ENCODE assay signal across 11 mouse cellular contexts in genomic region chr9:107164825-107165224, GRCm38 (mm10).
DNase-seq lines count a peak whose midpoint lies in the region; ATAC-seq and TF ChIP-seq lines count a peak whose summit lies in the region.
"Had no signal": no experiment of that assay in that cellular context is flagged by ENCODE, and none has a peak within 500 bp of the region (broad histone marks: within the 10 kb centered on the region; RNA-seq: fewer than 3 reads in every experiment).

No protein-coding gene starts in this region.

- intact Hi-C loops in heart, postnatal 10 days (cut with DNase I) = loop anchor here (2.0 to 10.0 kb wide), 3 partner anchors 126 to 263 kb away; partner anchors contain the start of gene 6430571L13Rik

- H3K4me1 ChIP-seq in heart, embryonic 12.5 days (replicated peaks) = no peaks in the 10 kb centered on the region
- H3K4me1 ChIP-seq in lung, postnatal 0 days (ENCODE audit: insufficient read depth, low read depth, low read length) = no peaks in the 10 kb centered on the region
- H3K4me1 ChIP-seq: forebrain, embryonic 15.5 days; liver, embryonic 13.5 days; midbrain, embryonic 12.5 days had no signal

- no peak overlapping the region for H3K27ac ChIP-seq in heart, embryonic 12.5 days (ENCODE audit: poor library complexity, severe bottlenecking)
- H3K27ac ChIP-seq in lung, postnatal 0 days (ENCODE audit: low read length) = no peak overlapping the region
- H3K27ac ChIP-seq: forebrain, embryonic 15.5 days; liver, embryonic 13.5 days; midbrain, embryonic 12.5 days had no signal

- H3K9me3 ChIP-seq in heart, embryonic 12.5 days (replicated peaks) = no peaks in the 10 kb centered on the region
- no peaks in the 10 kb centered on the region for H3K9me3 ChIP-seq in lung, postnatal 0 days (ENCODE audit: low read length)
- H3K9me3 ChIP-seq: forebrain, embryonic 15.5 days; liver, embryonic 13.5 days; midbrain, embryonic 12.5 days had no signal

- TF ChIP-seq CTCF in lung, postnatal 0 days (IDR thresholded peaks at IDR 0.05) = peak; percentile 44; the same call in 1 of the 2 replicates

- H3K9ac ChIP-seq in heart, embryonic 12.5 days = no peak overlapping the region
- H3K9ac ChIP-seq in lung, postnatal 0 days (replicated peaks; ENCODE audit: low read depth) = no peak overlapping the region
- H3K9ac ChIP-seq: forebrain, embryonic 15.5 days; liver, embryonic 13.5 days; midbrain, embryonic 12.5 days had no signal

- ATAC-seq in heart, embryonic 12.5 days (ENCODE audit: insufficient number of reproducible peaks, low FRiP score) = no peak
- no peak for ATAC-seq in lung, postnatal 0 days
- ATAC-seq: forebrain, embryonic 15.5 days had no signal

- WGBS in heart, embryonic 12.5 days = 11% methylated on average over 3 of the region's 3 CpGs
- WGBS in lung, postnatal 0 days = 8% methylated on average over 3 of the region's 3 CpGs

- TF ChIP-seq EP300 in lung, postnatal 0 days (IDR thresholded peaks at IDR 0.05) = no peak

- H3K4me3 ChIP-seq in heart, embryonic 12.5 days = no peak overlapping the region
- H3K4me3 ChIP-seq in lung, postnatal 0 days (ENCODE audit: low read depth, low read length) = no peak overlapping the region
- H3K4me3 ChIP-seq: forebrain, embryonic 15.5 days; liver, embryonic 13.5 days; midbrain, embryonic 12.5 days had no signal

- H3K27me3 ChIP-seq in heart, embryonic 12.5 days (replicated peaks) = no peaks in the 10 kb centered on the region
- H3K27me3 ChIP-seq in lung, postnatal 0 days (replicated peaks; ENCODE audit: insufficient read depth, low read length) = no peaks in the 10 kb centered on the region
- H3K27me3 ChIP-seq: forebrain, embryonic 15.5 days; liver, embryonic 13.5 days; midbrain, embryonic 12.5 days had no signal

- H3K36me3 ChIP-seq in heart, embryonic 12.5 days = no peaks in the 10 kb centered on the region
- no peaks in the 10 kb centered on the region for H3K36me3 ChIP-seq in lung, postnatal 0 days (ENCODE audit: insufficient read depth, low read length)
- H3K36me3 ChIP-seq: forebrain, embryonic 15.5 days; liver, embryonic 13.5 days; midbrain, embryonic 12.5 days had no signal

- DNase-seq in heart, postnatal 10 days = peak; percentile 3 to 7
- DNase-seq in lung, postnatal 0 days (ENCODE audit: low spot score) = peak; percentile 17
- DNase-seq in lung, adult 18-20 months = no peak
- DNase-seq in NIH3T3 (ENCODE audit: low read depth) = peak; percentile 33
- peak; percentile 2 for DNase-seq in mesoderm, embryonic 11.5 days (ENCODE audit: low read depth, low spot score)
- DNase-seq in layer of hippocampus, adult 18-20 months (ENCODE audit: low spot score in 2 of 2) = no peak
- DNase-seq in layer of hippocampus, adult 9-10 months (ENCODE audit: low spot score) = no peak
- DNase-seq: liver, embryonic 13.5 days had no signal

- H3K4me2 ChIP-seq in heart, embryonic 12.5 days = no peak overlapping the region
- H3K4me2 ChIP-seq in lung, postnatal 0 days (replicated peaks; ENCODE audit: low read depth, low read length) = no peak overlapping the region
- H3K4me2 ChIP-seq: forebrain, embryonic 15.5 days; liver, embryonic 13.5 days; midbrain, embryonic 12.5 days had no signal

Comparison
In these comparisons a context has a peak if more than half of its experiments do, and no peak if none do; other contexts are left out.
1. DNase-seq: peak in heart, postnatal 10 days (2 of 2), lung, postnatal 0 days (single experiment), NIH3T3 (single experiment) and mesoderm, embryonic 11.5 days (single experiment); none in lung, adult 18-20 months (0 of 2), layer of hippocampus, adult 18-20 months (0 of 2) and layer of hippocampus, adult 9-10 months (single experiment).